Mouse (Mus musculus) hematopoietic multipotent progenitor cell, adult 10-12 weeks (in vitro differentiated cells): ENCODE data around the gene Hoxa11. TPM values are rescaled to one million over a fixed set of nuclear protein-coding genes. Genes with fewer than 3 reads are reported as not detected.

ENCODE experiments used
- polyA plus RNA-seq: library from polyadenylated mRNA; stranded (reverse); fragments of >175 nt; gene quantifications from 2 replicates; pipeline ENCODE4 v1.2.3, GENCODE M21; 2012; ENCODE audit warnings: low replicate concordance

Gene Hoxa11
- not detected in 2 replicates for polyA plus RNA-seq

GRCm38 (mm10) chr6:52245757-52246142 is at the start of gene Hoxa11:
Gene Hoxa11 (minus strand): TSS chr6:52245810.

GRCm38 (mm10) chr6:52260654-52261575 is 15.3 kb upstream of the Hoxa11 start, which contains the start of gene Hoxa13:
Gene Hoxa13 (minus strand): TSS chr6:52260880.

GRCm38 (mm10) chr6:52240389-52241000 is 5.1 kb downstream of the Hoxa11 start, which contains the start of gene Hoxa10:
Gene Hoxa10 (minus strand): TSS chr6:52240854.

GRCm38 (mm10) chr6:52230516-52231165 is 15.0 kb downstream of the Hoxa11 start, which contains the start of gene Hoxa9:
Gene Hoxa9 (minus strand): TSS chr6:52231089.

GRCm38 (mm10) chr6:52221337-52221992 is 24.1 kb downstream of the Hoxa11 start, which contains the start of gene Hoxa7:
Gene Hoxa7 (minus strand): TSS chr6:52221854.

GRCm38 (mm10) chr6:52213119-52213986 is 32.3 kb downstream of the Hoxa11 start, which contains the start of the genes Hoxa3 and Gm28308:
Gene Hoxa3 (minus strand): TSS chr6:52213336.
Gene Gm28308 (minus strand): TSS chr6:52213339.

GRCm38 (mm10) chr6:52208072-52208867 is 37.3 kb downstream of the Hoxa11 start, which contains the start of gene Hoxa6:
Gene Hoxa6 (minus strand): TSS chr6:52208722.

GRCm38 (mm10) chr6:52204050-52204752 is 41.4 kb downstream of the Hoxa11 start, which contains the start of gene Hoxa5:
Gene Hoxa5 (minus strand): TSS chr6:52204587.

Other genes with a start within 250 kb of the Hoxa11 start
- 5.0 and 6.7 TPM in 2 replicates for gene Skap2, start 233.3 kb downstream of the Hoxa11 start, polyA plus RNA-seq
- 0.08 TPM in 1 of 2 replicates, not detected in the other for gene Hoxa1, start 87.5 kb downstream of the Hoxa11 start, polyA plus RNA-seq
- gene Hoxa2, start 81.0 kb downstream of the Hoxa11 start, polyA plus RNA-seq = 0.08 and 0.29 TPM in 2 replicates
- not detected in 2 replicates for gene 5730596B20Rik, start 68.3 kb downstream of the Hoxa11 start, polyA plus RNA-seq
- gene Hoxa4, start 54.1 kb downstream of the Hoxa11 start, polyA plus RNA-seq = 0.30 and 0.90 TPM in 2 replicates
- 0.49 and 0.99 TPM in 2 replicates for gene Hoxa5, start 41.2 kb downstream of the Hoxa11 start, polyA plus RNA-seq
- 0.24 and 1.5 TPM in 2 replicates for gene Hoxa6, start 37.1 kb downstream of the Hoxa11 start, polyA plus RNA-seq
- 0.93 and 2.4 TPM in 2 replicates for gene Hoxa3, start 32.5 kb downstream of the Hoxa11 start, polyA plus RNA-seq
- gene Gm28308, start 32.5 kb downstream of the Hoxa11 start, polyA plus RNA-seq = 0.20 TPM in 1 of 2 replicates, not detected in the other
- gene Hoxa7, start 24.0 kb downstream of the Hoxa11 start, polyA plus RNA-seq = 1.9 and 4.9 TPM in 2 replicates
- gene Hoxa9, start 14.7 kb downstream of the Hoxa11 start, polyA plus RNA-seq = 0.96 and 1.6 TPM in 2 replicates
- gene Hoxa10, start 5.0 kb downstream of the Hoxa11 start, polyA plus RNA-seq = not detected in 2 replicates
- gene Hoxa13, start 15.1 kb upstream of the Hoxa11 start, polyA plus RNA-seq = not detected in 2 replicates
- not detected in 2 replicates for gene Evx1, start 67.7 kb upstream of the Hoxa11 start, polyA plus RNA-seq